Comparison of ENCODE assay signal across 11 mouse cellular contexts in genomic region chr19:7105544-7105943, GRCm38 (mm10). TPM values are rescaled to one million over a fixed set of nuclear protein-coding genes. Genes with fewer than 3 reads are reported as not detected.
DNase-seq lines count a peak whose midpoint lies in the region; ATAC-seq and TF ChIP-seq lines count a peak whose summit lies in the region.
"Had no signal": no experiment of that assay in that cellular context is flagged by ENCODE, and none has a peak within 500 bp of the region (broad histone marks: within the 10 kb centered on the region; RNA-seq: fewer than 3 reads in every experiment).

TSS of gene Flrt1 (minus strand) at chr19:7105729.

- 39% methylated on average over 9 of the region's 9 CpGs for WGBS in kidney, adult 2 months
- 25% methylated on average over 9 of the region's 9 CpGs for WGBS in hindbrain, embryonic 11.5 days
- 54% methylated on average over 9 of the region's 9 CpGs for WGBS in limb, embryonic 10.5 days

- H3K9me3 ChIP-seq in hindbrain, embryonic 11.5 days (ENCODE audit: control insufficient read depth, low read length), result no peaks in the 10 kb centered on the region
- no peaks in the 10 kb centered on the region for H3K9me3 ChIP-seq in limb, embryonic 10.5 days (replicated peaks)
- H3K9me3 ChIP-seq: intestine, embryonic 15.5 days had no signal

- TF ChIP-seq CTCF in kidney, adult 2 months (conservative IDR thresholded peaks at IDR 0.05; ENCODE audit: insufficient read depth, insufficient read length, low read depth, low read length), result no peak
- no peak for TF ChIP-seq CTCF in brain, embryonic 14.5 days (IDR thresholded peaks at IDR 0.05; ENCODE audit: borderline replicate concordance, extremely low read depth, insufficient read depth, insufficient read length)

- 0 out of 2 replicates have a peak, but pooled peaks cover 6% of the 10 kb centered on the region for H3K4me1 ChIP-seq in kidney, adult 2 months (ENCODE audit: control insufficient read depth, insufficient read depth, low read length)
- H3K4me1 ChIP-seq in hindbrain, embryonic 11.5 days (replicated peaks; ENCODE audit: control insufficient read depth, insufficient read depth, low read length), result peaks cover 34% of the 10 kb centered on the region
- peaks cover 49% of the 10 kb centered on the region for H3K4me1 ChIP-seq in limb, embryonic 10.5 days

- H3K9ac ChIP-seq in hindbrain, embryonic 11.5 days (ENCODE audit: low read depth, low read length), result no peak within 1 kb of the TSS

- no peak within 1 kb of the TSS for H3K4me2 ChIP-seq in hindbrain, embryonic 11.5 days (replicated peaks; ENCODE audit: low read depth, low read length)

- no peak within 1 kb of the TSS for H3K27ac ChIP-seq in kidney, adult 2 months (ENCODE audit: insufficient read depth, low read depth, low read length)
- H3K27ac ChIP-seq in hindbrain, embryonic 11.5 days (ENCODE audit: low read depth, low read length), result peak within 1 kb of the TSS; percentile 53
- H3K27ac ChIP-seq in limb, embryonic 10.5 days, result peak within 1 kb of the TSS; percentile 82
- H3K27ac ChIP-seq: intestine, embryonic 15.5 days had no signal

- H3K27me3 ChIP-seq in kidney, adult 2 months (replicated peaks; ENCODE audit: control insufficient read depth, insufficient read depth, low read length), result no peaks in the 10 kb centered on the region
- H3K27me3 ChIP-seq in hindbrain, embryonic 11.5 days (ENCODE audit: control insufficient read depth, insufficient read depth, low read length), result peaks cover 7% of the 10 kb centered on the region
- peaks cover 99% of the 10 kb centered on the region for H3K27me3 ChIP-seq in limb, embryonic 10.5 days (ENCODE audit: low read depth, poor library complexity, severe bottlenecking)

- DNase-seq in kidney, adult 2 months, result no peak
- no peak for DNase-seq in kidney, adult 11 months
- DNase-seq in brain, embryonic 14.5 days (ENCODE audit: low read depth), result peak; percentile 60
- no peak for DNase-seq in hindbrain, embryonic 11.5 days (ENCODE audit: low spot score)
- no peak for DNase-seq in limb, embryonic 10.5 days (ENCODE audit: low spot score)
- no peak for DNase-seq in frontal cortex, postnatal 14 days (ENCODE audit: low spot score in 2 of 2)
- DNase-seq in urinary bladder, postnatal 10 days (ENCODE audit: low spot score), result no peak
- DNase-seq in MN1 (ENCODE audit: low spot score), result no peak
- DNase-seq: cerebellum, adult 8-10 months; thymus, adult 2 months had no signal

- ATAC-seq in hindbrain, embryonic 11.5 days (ENCODE audit: low FRiP score), result no peak
- ATAC-seq: intestine, embryonic 15.5 days had no signal

- no peak for TF ChIP-seq POLR2A in kidney, adult 2 months (IDR thresholded peaks at IDR 0.05; ENCODE audit: low read depth, low read length)
- TF ChIP-seq POLR2A in brain, embryonic 14.5 days (IDR thresholded peaks at IDR 0.05; ENCODE audit: borderline replicate concordance, extremely low read depth, insufficient read depth, insufficient read length, poor library complexity, severe bottlenecking), result no peak

- no peak within 1 kb of the TSS for H3K4me3 ChIP-seq in kidney, adult 2 months (ENCODE audit: insufficient read depth, low read depth, low read length)
- H3K4me3 ChIP-seq in hindbrain, embryonic 11.5 days (ENCODE audit: low read depth, low read length), result no peak within 1 kb of the TSS
- H3K4me3 ChIP-seq in limb, embryonic 10.5 days, result no peak within 1 kb of the TSS

- H3K36me3 ChIP-seq in kidney, adult 2 months (ENCODE audit: control insufficient read depth, insufficient read depth, low read length), result no peaks in the 10 kb centered on the region
- H3K36me3 ChIP-seq in hindbrain, embryonic 11.5 days (ENCODE audit: control insufficient read depth, insufficient read depth, low read length), result no peaks in the 10 kb centered on the region
- H3K36me3 ChIP-seq in limb, embryonic 10.5 days, result no peaks in the 10 kb centered on the region
- H3K36me3 ChIP-seq: intestine, embryonic 15.5 days had no signal

RNA-seq across cellular contexts. Expression of gene Flrt1, which starts in this region (rescaled TPM):
- 23.1 and 25.1 TPM in 2 replicates for polyA plus RNA-seq in kidney, adult 2 months (2012; rRNA removed)
- 2.5 and 4.3 TPM in 2 replicates for polyA plus RNA-seq in brain, embryonic 14.5 days (2012; rRNA removed)
- polyA plus RNA-seq in hindbrain, embryonic 11.5 days (2014; fragmentation: Nextera tagmentation; extraction: Ambion mirVana), result 4.6 and 5.6 TPM in 2 replicates
- 0.54 and 1.6 TPM in 2 replicates for polyA plus RNA-seq in limb, embryonic 10.5 days (2016; fragmentation: Nextera tagmentation; extraction: Ambion mirVana)
